Mouse (Mus musculus) v-Abl transformed pro-B cells (cell line): Measurements from ENCODE around the gene 4930480E11Rik.
"Not testable (repeated sequence)": the region's sequence is repeated elsewhere in the genome, so short reads cannot be mapped to it uniquely, and the experiment has no call there.

Experiments
- in situ Hi-C, 2 experiments: fragments of 400-800 bp; cut with MboI; formaldehyde crosslinking; loops; one replicate each; pipeline ENCODE4 v1.15.1; 2025; ENCODE audit not compliant: unreplicated experiment in 2 of 2

4930480E11Rik gene

GRCm38 (mm10) chrX:78369343-78369742, at the start of gene 4930480E11Rik:
Gene 4930480E11Rik, plus strand, starts transcription at chrX:78369643.
- in situ Hi-C loops = no loop called here

- in situ Hi-C loops = not testable (repeated sequence)
Measured at GRCm38 (mm10) chrX:78403346-78403745, 33.9 kb downstream of the 4930480E11Rik start.
